Mouse (Mus musculus): ENCODE measurements around the gene Stat5a. TPM values are rescaled to one million over a fixed set of nuclear protein-coding genes. Genes with fewer than 3 reads are reported as not detected.

The Stat5a gene
- polyA plus RNA-seq, 1 experiment = 4.0 TPM

GRCm38 (mm10) chr11:100850778-100851528 is 8.2 kb upstream of the Stat5a start:
- Histone ChIP-seq H3K4me3 (ENCODE audit: control insufficient read depth, low read depth, low read length) (peak overlapping the region; percentile 83), H3K27ac (ENCODE audit: control insufficient read depth, insufficient read depth, low read depth, low read length) (no peak overlapping the region), H3K27me3 (ENCODE audit: control insufficient read depth, insufficient read depth, low read length) (no peaks in the 10 kb centered on the region), H3K4me1 (ENCODE audit: control insufficient read depth, insufficient read depth, low read length) (peaks cover 6% of the 10 kb centered on the region; the same call in 1 of the 2 replicates), H3K36me3 (ENCODE audit: control insufficient read depth, insufficient read depth, low read length) (no peaks in the 10 kb centered on the region)
- TF ChIP-seq POLR2A (IDR thresholded peaks at IDR 0.05; ENCODE audit: control insufficient read depth, low read depth, low read length) (no peak), CTCF (IDR thresholded peaks at IDR 0.05; ENCODE audit: control insufficient read depth, insufficient read depth, insufficient replicate concordance, low read depth, low read length) (no peak)

- no peak for TF ChIP-seq POLR2A (IDR thresholded peaks at IDR 0.05; ENCODE audit: control insufficient read depth, low read depth, low read length)
- TF ChIP-seq CTCF (IDR thresholded peaks at IDR 0.05; ENCODE audit: control insufficient read depth, insufficient read depth, insufficient replicate concordance, low read depth, low read length) = no peak
- Histone ChIP-seq H3K4me1 (ENCODE audit: control insufficient read depth, insufficient read depth, low read length) (peaks cover 6% of the 10 kb centered on the region; the same call in 1 of the 2 replicates), H3K27me3 (ENCODE audit: control insufficient read depth, insufficient read depth, low read length) (no peaks in the 10 kb centered on the region), H3K27ac (ENCODE audit: control insufficient read depth, insufficient read depth, low read depth, low read length) (no peak overlapping the region), H3K4me3 (ENCODE audit: control insufficient read depth, low read depth, low read length) (no peak overlapping the region), H3K36me3 (ENCODE audit: control insufficient read depth, insufficient read depth, low read length) (no peaks in the 10 kb centered on the region)
These were observed 7.1 kb upstream of the Stat5a start for GRCm38 (mm10) chr11:100852088-100852487.

GRCm38 (mm10) chr11:100853018-100853417 is 6.1 kb upstream of the Stat5a start:
- no peaks in the 10 kb centered on the region for H3K36me3 ChIP-seq (ENCODE audit: control insufficient read depth, insufficient read depth, low read length)
- no peak overlapping the region for H3K4me3 ChIP-seq (ENCODE audit: control insufficient read depth, low read depth, low read length)
- H3K27ac ChIP-seq (ENCODE audit: control insufficient read depth, insufficient read depth, low read depth, low read length) = no peak overlapping the region
- TF ChIP-seq POLR2A (IDR thresholded peaks at IDR 0.05; ENCODE audit: control insufficient read depth, low read depth, low read length) = no peak
- TF ChIP-seq CTCF (IDR thresholded peaks at IDR 0.05; ENCODE audit: control insufficient read depth, insufficient read depth, insufficient replicate concordance, low read depth, low read length) = no peak
- H3K27me3 ChIP-seq (ENCODE audit: control insufficient read depth, insufficient read depth, low read length) = no peaks in the 10 kb centered on the region
- peaks cover 6% of the 10 kb centered on the region; the same call in 1 of the 2 replicates for H3K4me1 ChIP-seq (ENCODE audit: control insufficient read depth, insufficient read depth, low read length)

DNA sequence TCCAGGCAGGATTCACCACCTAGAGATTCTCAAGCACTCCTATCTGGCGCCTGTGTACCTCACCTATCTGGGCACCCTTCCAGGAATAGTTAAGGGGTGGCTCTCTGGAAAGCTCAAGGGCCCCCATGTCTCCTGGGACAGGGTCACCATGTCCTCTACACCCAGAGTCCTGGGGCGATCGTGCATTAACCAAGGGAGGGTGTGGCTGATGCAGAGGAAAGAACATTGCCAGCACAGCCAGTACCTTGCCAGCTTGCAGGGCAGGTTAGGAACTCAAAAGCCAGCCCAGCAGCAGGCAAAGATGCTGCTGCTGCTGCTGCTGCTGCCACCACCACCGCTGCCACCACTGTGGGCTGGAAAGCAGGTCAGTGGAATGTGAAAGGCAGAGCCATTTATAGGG is 4.9 kb upstream of the Stat5a start:
- Histone ChIP-seq H3K36me3 (ENCODE audit: control insufficient read depth, insufficient read depth, low read length) (no peaks in the 10 kb centered on the region), H3K4me3 (ENCODE audit: control insufficient read depth, low read depth, low read length) (peak overlapping the region; percentile 1), H3K27ac (ENCODE audit: control insufficient read depth, insufficient read depth, low read depth, low read length) (no peak overlapping the region), H3K27me3 (ENCODE audit: control insufficient read depth, insufficient read depth, low read length) (no peaks in the 10 kb centered on the region), H3K4me1 (ENCODE audit: control insufficient read depth, insufficient read depth, low read length) (peaks cover 8% of the 10 kb centered on the region; the same call in 1 of the 2 replicates)
- no peak for TF ChIP-seq POLR2A (IDR thresholded peaks at IDR 0.05; ENCODE audit: control insufficient read depth, low read depth, low read length)
- no peak for TF ChIP-seq CTCF (IDR thresholded peaks at IDR 0.05; ENCODE audit: control insufficient read depth, insufficient read depth, insufficient replicate concordance, low read depth, low read length)

DNA sequence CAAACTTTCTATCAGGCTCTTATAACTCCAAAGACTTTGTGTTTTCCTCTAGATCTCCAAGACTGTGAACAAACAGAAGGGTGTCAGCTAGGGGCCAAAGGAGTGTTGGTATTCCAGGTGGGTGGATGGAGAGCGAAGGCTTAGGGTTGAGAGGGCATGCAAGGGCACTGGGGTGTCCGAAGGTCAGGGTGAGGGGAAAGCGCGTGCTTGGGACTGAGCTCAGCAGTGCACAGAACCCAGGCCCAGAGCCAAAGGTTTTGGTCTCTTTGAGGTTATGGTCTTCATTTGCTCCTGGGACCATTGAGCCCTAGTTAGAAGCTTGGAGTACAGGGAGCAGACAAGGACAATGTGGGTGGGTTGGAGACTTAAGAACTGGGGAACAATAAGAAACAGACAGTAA is 4.0 kb upstream of the Stat5a start:
- H3K36me3 ChIP-seq (ENCODE audit: control insufficient read depth, insufficient read depth, low read length) = no peaks in the 10 kb centered on the region
- H3K4me1 ChIP-seq (ENCODE audit: control insufficient read depth, insufficient read depth, low read length) = peaks cover 12% of the 10 kb centered on the region; the same call in 1 of the 2 replicates
- TF ChIP-seq POLR2A (IDR thresholded peaks at IDR 0.05; ENCODE audit: control insufficient read depth, low read depth, low read length) (no peak), CTCF (IDR thresholded peaks at IDR 0.05; ENCODE audit: control insufficient read depth, insufficient read depth, insufficient replicate concordance, low read depth, low read length) (no peak)
- H3K27me3 ChIP-seq (ENCODE audit: control insufficient read depth, insufficient read depth, low read length) = no peaks in the 10 kb centered on the region
- H3K27ac ChIP-seq (ENCODE audit: control insufficient read depth, insufficient read depth, low read depth, low read length) = no peak overlapping the region
- H3K4me3 ChIP-seq (ENCODE audit: control insufficient read depth, low read depth, low read length) = no peak overlapping the region

- Histone ChIP-seq H3K4me3 (ENCODE audit: control insufficient read depth, low read depth, low read length) (no peak overlapping the region), H3K27me3 (ENCODE audit: control insufficient read depth, insufficient read depth, low read length) (no peaks in the 10 kb centered on the region), H3K36me3 (ENCODE audit: control insufficient read depth, insufficient read depth, low read length) (no peaks in the 10 kb centered on the region), H3K27ac (ENCODE audit: control insufficient read depth, insufficient read depth, low read depth, low read length) (no peak overlapping the region), H3K4me1 (ENCODE audit: control insufficient read depth, insufficient read depth, low read length) (peaks cover 11% of the 10 kb centered on the region)
- TF ChIP-seq CTCF (IDR thresholded peaks at IDR 0.05; ENCODE audit: control insufficient read depth, insufficient read depth, insufficient replicate concordance, low read depth, low read length) (no peak), POLR2A (IDR thresholded peaks at IDR 0.05; ENCODE audit: control insufficient read depth, low read depth, low read length) (no peak)
These were observed 1.2 kb upstream of the Stat5a start for GRCm38 (mm10) chr11:100857960-100858359.

DNA sequence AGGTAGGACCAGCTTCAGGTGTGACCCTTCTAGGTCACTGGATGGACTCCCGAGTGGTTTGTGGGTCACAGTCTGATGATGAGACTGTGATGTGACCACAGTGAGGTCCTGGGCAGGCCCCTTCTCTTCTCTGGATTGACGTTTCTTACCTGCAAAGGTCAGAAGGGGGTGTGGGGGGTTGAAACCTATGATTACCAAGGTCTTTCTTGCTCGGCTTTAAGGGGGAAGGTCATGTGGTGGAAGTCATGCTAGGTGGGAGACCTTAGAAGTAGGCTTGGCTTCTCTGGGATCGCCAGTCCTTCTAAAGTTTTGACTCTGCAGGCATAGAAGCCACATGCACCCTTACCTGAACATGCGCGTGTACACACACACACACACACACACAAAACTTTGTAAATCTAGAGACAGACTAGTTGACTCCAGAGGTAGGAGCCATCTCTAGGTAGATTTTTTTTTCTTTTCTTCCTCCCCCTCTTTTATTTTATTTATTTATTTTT is 476 bp downstream of the Stat5a start:
- no peak overlapping the region for H3K27ac ChIP-seq (ENCODE audit: control insufficient read depth, insufficient read depth, low read depth, low read length)
- H3K36me3 ChIP-seq (ENCODE audit: control insufficient read depth, insufficient read depth, low read length) = no peaks in the 10 kb centered on the region
- H3K4me1 ChIP-seq (ENCODE audit: control insufficient read depth, insufficient read depth, low read length) = peaks cover 11% of the 10 kb centered on the region
- no peaks in the 10 kb centered on the region for H3K27me3 ChIP-seq (ENCODE audit: control insufficient read depth, insufficient read depth, low read length)
- no peak overlapping the region for H3K4me3 ChIP-seq (ENCODE audit: control insufficient read depth, low read depth, low read length)
- no peak for TF ChIP-seq CTCF (IDR thresholded peaks at IDR 0.05; ENCODE audit: control insufficient read depth, insufficient read depth, insufficient replicate concordance, low read depth, low read length)
- no peak for TF ChIP-seq POLR2A (IDR thresholded peaks at IDR 0.05; ENCODE audit: control insufficient read depth, low read depth, low read length)

All from testis, adult 2 months (tissue).